Mouse (Mus musculus) right cerebral cortex, postnatal 4 days (tissue): ENCODE results near the gene Ebna1bp2.

Experiments
- DNase-seq: peaks from one replicate; pipeline ENCODE4 v3.0.0-alpha.2; 2022

The Ebna1bp2 gene

DNA sequence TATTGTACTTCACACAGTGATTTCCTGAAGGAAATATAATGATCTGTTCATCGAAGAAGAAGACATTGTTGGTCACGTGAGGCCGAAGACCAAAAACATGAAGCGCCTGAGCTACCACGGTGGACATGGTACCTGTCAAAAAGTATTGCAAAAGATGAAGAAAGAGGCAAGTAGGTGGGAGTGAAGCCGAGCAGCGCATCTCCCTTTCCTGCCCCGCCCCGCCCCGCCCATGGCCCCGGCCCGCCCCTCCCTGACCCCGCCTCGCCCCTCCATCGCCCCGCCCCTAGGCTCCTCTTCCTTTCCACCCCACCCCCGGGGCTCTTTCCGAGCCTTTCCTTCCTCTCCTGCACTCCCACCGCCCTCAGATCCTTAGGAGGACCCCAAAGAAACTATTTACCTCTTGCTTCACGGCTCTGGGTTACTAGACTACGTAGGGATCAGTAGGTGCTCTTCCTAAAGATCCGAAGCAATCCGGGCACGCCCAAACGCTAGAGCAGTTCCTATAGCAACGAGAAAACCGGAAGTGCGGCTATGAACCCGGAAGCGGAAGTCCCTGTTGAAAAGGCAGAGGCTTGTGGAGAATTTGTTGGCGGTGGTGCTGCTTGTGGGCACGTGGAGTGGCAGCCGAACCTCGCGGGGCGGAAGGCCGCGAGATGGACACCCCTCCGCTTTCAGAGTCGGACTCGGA lies at the start of gene Ebna1bp2, which contains the start of gene Cfap57:
Ebna1bp2 (plus strand) TSS at position 521 of the 688 bp plus-strand sequence.
Cfap57 (minus strand) TSS at position 499 of the 688 bp plus-strand sequence.
- peak; percentile 80 for DNase-seq

DNA sequence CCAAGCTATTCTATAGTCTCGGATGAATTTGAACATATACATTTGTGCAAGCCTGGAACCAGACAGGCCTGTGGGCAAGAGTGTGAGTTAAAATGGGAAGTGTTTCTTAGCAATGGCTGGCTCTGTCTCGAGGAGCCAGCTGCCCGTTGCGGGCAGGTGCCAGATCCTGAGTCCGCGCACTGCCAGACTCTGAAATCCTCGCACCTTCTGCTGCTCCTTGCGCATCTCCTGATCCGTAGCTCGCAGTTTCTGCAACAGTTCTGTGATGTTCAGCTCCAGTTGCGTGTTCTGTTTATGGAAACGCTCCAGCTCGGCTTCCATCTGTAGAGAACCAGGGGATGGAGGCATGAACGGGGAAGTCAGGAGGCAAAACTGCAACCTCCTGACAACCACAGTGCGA lies 49.2 kb upstream of the Ebna1bp2 start:
- peak; percentile 39 for DNase-seq

DNA sequence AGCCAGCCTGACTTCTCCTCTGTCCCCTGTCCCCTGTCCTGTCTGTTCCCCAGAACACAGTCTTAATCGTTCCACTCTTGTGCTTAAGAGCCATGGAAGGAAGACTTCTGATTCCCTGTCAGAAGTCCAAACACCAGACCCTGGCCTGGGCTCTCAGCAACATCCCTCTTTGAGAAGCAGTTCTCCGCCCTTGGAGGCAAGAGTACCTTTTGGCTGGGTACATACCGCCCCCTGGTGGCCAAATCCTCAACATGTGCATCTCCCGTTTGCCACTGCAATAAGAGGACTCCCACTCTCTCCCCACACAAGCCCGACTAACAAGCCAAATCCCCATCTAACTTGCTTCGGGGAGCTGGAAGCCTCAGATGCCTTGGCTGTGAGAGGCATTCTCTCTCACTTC lies 44.5 kb upstream of the Ebna1bp2 start:
- peak; percentile 98 for DNase-seq

DNA sequence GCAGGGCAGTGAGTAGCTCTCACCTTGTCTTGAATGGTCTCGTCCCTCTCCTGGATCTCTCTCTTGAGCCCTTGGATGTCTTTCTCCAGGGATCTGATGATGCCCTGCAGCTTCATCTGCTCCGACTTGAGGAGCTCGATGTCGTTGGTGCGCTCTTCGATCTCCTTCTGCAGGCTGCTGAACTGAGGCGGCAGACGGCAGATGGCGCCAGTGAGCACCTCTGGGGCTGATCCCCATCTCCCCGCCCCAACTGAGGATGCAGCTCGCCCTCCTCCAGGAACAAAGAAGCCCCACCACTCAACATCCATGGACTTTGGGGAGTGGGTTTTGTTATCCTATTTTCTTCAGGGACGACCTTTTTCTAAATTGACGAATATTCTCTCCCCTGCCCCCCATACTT lies 41.3 kb upstream of the Ebna1bp2 start:
- peak; percentile 70 for DNase-seq

DNA sequence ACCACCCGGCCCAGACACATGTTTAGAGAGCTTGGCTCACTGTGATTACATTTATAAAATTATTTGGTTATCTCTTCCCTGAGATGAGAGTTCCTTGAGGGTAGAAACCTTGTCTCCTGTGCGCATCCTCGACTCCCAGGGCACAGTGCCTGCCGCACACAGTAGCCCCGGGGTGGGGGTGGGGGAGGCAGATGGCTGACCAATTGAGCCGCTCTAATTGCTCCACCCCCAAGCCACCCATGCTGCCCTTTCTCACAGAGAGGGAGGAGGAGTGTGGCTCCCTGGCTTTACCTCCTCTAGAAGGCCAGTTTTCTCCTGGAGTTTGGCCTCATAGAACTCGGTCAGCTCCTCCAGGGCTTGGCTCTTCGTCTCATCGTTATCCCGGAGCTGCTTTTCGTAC lies 39.1 kb upstream of the Ebna1bp2 start:
- DNase-seq, result no peak

DNA sequence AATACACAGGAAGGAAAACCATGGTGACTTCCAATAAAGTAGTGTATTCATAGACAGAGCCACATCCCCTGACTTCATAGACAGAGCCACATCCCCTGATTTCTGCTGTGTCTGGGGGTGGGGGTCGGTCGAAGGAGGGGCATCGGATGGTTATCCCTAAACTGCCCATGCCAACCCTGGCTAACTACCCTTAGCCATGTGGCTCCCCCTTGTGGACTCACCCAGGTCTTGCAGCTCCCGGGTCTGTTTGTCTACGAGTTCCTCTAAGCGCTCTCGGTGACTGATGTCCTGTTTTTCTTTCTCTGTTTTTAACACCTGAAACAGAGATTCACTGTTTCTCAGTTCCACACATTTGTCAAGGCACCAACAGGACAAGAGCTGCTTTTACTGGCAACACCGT lies 38.0 kb upstream of the Ebna1bp2 start:
- DNase-seq, result no peak

DNA sequence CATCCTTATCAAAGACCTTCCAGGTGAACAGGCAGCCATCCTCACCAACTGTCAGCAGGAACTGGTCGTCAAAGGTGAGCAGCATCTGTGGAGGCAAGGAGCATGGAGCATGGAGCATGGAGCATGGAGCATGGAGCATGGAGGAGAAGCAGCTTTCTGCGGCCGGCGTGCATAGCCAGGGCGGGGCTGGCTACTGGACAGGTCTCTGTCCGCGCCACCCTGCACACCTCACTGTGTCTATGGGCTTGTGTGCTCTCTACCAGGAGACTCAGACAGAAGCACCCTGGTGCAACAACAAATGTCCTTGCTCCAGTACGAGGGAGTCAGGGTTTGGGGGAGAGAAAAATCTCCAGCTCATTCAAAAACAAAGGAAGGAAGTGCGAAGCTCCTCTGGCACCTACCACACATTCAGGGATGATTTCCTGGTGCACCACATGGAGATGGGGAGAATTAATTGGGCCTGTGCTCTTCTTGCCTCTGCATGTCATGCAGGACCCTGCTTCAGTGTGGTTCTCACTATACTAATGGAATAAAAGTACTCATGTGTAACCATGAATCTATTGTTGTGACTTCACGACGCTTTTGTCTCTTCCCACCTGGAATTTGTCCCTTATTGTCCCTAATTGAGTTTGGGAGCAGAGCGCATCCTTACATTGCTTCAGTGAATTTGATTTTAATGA lies 31.4 kb upstream of the Ebna1bp2 start:
- no peak for DNase-seq

DNA sequence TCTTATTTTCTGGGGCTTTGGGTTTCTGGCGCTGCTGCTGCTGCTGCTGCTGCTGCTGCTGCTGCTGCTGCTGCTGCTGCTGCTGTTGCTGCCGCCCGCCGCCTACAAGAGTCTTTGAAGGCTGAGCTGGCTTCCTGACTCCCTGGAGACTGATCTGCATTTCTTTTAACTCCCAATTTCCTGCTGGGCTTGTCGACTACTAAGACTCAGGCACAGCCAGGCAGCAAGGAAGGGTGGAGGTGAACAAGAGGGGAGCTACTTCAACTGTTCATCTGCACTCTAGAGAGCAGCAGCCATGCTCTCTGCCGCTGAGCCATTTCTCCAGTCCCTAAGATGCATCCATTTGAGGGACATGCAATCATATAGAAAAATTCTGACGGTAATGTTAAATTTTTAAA lies 30.9 kb upstream of the Ebna1bp2 start:
- DNase-seq, result no peak

DNA sequence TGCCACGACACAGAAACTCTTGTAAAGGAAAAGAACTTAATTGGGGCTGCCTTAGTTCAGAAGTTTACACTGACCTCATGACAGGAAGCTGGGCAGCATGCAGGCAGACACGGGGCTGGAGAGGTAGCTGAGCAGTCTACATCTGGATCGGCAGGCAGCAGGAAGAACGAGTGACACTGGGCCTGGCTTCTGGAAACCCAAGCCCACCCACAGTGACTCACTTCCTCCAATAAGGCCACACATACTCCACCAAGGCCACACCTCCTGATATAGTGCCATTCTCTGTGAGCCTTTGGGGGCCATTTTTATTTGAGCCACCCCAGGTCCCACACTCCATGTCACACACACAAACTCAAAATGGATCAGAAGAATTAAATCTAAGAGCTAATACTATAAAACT lies 16.5 kb upstream of the Ebna1bp2 start:
- DNase-seq, result no peak

DNA sequence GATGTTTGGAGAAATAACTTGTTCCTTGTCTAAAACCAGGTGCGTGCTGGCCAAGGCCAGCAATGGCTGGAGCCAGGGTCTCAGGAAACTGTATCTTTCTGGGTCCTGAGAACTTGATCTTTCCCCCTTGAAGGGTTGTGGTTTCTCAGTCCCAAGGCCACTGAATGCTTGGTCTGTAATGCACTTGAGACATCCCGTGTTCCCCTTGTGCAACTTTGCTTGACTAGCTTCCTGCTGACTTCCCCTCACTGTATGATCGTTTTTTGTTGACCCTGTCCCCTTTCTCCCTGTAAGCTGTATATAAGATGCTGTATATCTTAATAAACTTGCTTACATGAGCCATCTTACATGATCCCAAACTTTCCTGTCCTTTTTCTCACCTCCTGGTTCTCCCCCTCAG lies 10.8 kb upstream of the Ebna1bp2 start:
- no peak for DNase-seq

DNA sequence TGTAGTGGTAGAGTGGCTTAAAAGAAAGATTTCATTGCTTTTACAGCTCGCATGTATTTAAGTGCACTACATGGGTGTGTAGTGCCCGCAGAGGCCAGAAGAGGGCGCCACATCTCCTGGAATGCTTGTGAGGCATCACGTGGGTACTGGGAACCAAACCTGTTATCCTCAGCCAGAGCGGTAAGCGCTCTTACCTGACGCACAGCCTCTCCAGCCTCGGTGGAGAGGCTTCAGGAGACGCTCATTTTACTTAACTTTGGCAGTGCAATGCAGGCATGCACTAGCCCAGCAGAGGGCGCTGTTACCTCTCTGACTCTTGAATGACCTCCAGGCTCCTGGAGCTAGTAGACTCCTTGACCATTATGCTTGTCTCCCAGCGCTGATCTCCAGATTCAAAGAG lies 8.0 kb upstream of the Ebna1bp2 start:
- peak; percentile 45 for DNase-seq

DNA sequence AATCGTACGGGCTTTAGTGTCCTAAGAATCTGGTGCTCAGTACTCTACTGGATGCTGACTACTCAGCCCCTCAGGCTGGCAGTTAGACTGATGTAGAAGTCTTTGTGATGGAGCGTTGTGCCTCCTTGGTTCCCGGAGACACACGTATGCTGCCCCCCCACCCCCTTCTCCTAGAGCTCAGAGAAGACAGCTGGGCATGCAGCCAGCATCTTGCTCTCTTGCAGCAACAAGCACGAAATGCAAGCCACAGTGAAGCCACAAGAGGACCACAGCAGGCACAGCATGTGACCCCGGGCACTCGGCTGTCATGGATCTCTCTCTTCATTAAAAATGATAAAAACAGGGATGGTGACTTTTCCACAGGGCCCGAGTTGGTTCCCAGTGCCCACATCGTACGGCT lies 5.2 kb upstream of the Ebna1bp2 start:
- no peak for DNase-seq

DNA sequence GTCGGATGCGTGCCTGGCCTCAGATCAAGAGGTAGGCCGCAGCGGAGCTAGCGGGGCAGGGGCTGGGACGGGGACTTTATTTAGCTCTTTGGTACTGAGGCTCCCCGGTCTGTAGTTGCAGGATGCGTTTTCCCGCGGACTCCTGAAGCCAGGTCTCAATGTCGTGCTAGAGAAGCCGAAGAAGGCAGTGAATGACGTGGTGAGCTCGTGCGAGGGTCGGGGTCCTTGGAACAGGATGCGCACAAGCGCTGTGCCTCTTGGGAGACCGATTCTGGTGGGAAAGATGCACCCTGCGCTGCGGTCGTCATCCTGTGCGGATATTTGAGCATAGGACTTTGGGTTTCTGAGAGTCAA lies 345 bp downstream of the Ebna1bp2 start:
- no peak for DNase-seq

DNA sequence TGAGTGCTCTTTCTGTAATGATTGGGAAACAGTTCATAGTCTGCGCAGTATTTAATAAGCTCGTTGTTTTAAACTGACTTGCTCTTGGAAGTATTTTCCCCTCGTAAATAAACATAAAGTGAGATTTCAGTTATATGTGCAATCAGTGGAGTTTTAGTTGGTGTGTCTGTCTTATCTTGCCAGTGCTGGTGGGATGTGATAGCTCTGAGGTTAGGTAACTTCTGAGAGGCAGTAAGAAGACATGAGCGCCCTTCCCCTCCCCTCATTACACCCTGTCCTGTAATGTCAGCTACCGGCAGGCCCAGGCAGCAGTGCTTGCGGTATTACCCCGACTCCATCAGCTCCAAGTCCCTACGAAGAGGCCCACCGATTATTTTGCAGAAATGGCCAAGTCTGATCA lies 1.2 kb downstream of the Ebna1bp2 start:
- DNase-seq, result no peak

DNA sequence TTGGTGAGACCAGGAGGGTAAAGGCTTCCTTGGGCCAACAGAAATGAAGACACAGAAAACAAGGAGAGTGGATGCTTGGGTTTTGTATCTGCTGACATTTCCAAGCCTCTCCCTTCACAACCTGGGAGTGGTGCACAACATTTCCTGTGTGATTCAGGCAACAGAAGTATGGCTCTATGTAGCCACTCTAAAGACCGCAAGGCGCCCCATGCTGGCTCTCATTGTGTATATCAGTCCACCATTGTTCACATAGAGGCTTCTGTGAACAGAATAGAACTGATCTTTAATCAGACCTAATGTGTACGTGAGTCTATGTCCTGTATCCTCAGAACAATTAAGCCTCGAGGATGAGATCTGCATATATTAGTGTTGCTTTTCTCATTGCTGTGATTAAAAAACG lies 9.7 kb downstream of the Ebna1bp2 start:
- DNase-seq, result no peak

DNA sequence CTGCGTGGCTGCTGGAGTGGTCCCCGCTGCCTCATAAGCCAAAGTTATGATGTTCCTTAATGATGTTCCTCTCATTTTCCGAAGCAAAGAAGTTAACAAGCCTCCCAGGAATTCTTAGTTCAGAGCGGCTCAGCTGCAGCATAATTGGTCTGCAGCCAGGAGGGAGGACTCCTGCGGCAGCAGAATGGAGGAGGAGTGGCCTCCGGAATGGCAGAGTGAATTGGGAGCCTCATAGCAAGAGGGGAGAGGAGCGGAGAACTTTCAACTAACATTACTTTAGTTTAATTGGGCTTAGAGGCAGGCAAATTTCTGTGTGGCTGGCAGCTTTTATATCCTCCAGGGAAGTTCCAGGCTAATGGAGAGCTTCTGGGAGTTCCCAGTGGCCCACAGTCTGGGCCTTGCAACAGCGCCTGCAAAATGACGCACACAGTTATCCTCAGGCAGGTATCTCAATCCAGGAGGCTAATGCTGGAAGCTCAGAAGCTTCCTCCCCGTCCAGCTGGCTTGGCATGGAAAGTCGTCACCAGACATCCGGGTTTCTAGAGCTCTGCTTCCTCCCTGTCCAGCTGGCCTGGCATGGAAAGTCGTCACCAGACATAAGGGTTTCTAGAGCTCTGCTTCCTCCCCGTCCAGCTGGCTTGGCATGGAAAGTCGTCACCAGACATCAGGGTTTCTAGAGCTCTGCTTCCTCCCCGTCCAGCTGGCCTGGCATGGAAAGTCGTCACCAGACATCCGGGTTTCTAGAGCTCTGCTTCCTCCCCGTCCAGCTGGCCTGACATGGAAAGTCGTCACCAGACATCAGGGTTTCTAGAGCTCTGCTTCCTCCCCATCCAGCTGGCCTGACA lies 22.0 kb downstream of the Ebna1bp2 start:
- DNase-seq, result peak; percentile 26

DNA sequence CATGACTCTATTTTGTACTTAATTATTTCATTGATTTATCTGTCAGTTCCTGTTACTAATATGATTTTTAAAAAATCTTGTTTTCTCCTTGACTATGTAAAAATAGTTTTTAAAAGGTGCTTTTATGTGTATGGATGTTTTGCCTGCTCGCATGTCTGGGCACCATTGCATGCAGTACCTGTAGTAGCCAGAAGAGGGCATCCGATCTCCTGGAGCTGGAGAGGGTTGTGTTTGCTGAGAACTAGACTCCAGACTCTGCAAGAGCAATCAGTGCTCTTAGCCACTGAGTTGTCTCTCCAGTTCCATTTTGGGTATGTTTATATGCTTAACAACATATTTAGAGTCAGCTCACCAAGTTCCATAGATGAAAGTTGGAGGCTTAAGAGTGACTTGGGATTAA lies 24.6 kb downstream of the Ebna1bp2 start:
- DNase-seq, result peak; percentile 51

DNA sequence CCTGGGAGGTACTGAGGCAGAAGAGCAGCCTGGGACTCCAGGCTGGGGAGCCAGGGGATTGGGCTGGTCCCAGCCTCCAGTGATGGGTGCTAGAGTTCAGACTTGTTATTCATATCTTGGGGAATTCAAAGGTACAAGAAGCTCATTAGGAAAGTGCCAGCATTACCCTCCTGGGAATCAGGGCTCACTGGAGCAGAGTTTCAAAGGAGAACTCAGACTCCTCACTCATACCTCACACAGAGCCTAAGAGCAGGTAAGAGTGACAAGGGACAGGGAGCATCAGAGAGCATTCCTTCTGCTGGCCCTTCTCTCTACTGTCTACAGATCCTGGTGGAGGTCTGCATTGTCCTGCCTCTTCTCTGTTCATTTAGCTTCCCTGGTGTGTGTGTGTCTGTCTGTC lies 38.1 kb downstream of the Ebna1bp2 start, which contains the start of gene Olfr62:
Olfr62 (plus strand) TSS at position 301 of the 400 bp plus-strand sequence.
- DNase-seq, result no peak
